Mouse (Mus musculus): ENCODE measurements around the gene Igf1r.

DNA sequence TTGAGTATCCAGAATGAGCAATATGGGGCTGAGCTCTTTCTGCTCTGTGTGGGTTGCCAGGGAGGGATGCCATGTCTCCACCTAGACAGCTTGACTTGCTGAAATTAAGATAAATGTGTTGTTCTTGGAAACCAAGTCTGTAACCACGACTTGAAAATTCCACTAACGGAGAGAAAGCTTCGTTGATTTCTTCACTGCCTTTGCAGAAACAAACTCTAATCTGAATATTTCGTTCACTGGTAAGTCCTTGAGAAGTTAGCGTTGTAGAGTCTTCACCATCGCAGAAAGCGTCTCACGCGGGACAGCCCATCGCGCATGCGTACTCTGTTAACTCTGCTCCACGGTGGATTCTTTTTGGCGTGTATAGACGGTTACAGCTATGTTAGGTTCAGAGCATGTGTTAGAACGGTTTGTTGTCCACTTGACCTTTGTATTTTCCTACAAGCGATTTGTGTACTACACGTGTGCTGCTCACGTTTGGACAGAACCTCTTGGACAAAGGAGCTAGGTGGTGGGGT is 327.8 kb downstream of the Igf1r start:
- no peak for TF ChIP-seq CTCF (IDR thresholded peaks at IDR 0.05; ENCODE audit: extremely low read depth, insufficient read depth, insufficient read length, insufficient replicate concordance)
- TF ChIP-seq POLR2A (IDR thresholded peaks at IDR 0.05; ENCODE audit: low read depth, low read length): no peak

Data from spleen, adult 2 months (tissue).